Mouse (Mus musculus) small intestine, adult 2 months (tissue): ENCODE data around the gene Tex36.

Experiments
- CTCF ChIP-seq: fragments of 200-500 bp; IDR thresholded peaks from 2 replicates; pipeline ENCODE4 v1.5.1; 2012; ENCODE audit warnings: low read depth, mild to moderate bottlenecking, control low read depth, inconsistent platforms, low read length, moderate library complexity, mixed read lengths; ENCODE audit not compliant: insufficient replicate concordance, insufficient read length; ENCODE audit errors: extremely low read depth
- POLR2A ChIP-seq: fragments of 200-500 bp; IDR thresholded peaks from 2 replicates; pipeline ENCODE4 v1.6.1; 2012; ENCODE audit warnings: low read depth, mild to moderate bottlenecking, control low read depth, inconsistent platforms, low read length, moderate library complexity

- no peak for TF ChIP-seq CTCF
- peak; percentile 82 for TF ChIP-seq POLR2A
These were observed 35.7 kb upstream of the Tex36 start, which contains the start of gene Edrf1 for GRCm38 (mm10) chr7:133637361-133638305.
